ENCODE assay signal across 8 mouse cellular contexts in the genomic region with DNA sequence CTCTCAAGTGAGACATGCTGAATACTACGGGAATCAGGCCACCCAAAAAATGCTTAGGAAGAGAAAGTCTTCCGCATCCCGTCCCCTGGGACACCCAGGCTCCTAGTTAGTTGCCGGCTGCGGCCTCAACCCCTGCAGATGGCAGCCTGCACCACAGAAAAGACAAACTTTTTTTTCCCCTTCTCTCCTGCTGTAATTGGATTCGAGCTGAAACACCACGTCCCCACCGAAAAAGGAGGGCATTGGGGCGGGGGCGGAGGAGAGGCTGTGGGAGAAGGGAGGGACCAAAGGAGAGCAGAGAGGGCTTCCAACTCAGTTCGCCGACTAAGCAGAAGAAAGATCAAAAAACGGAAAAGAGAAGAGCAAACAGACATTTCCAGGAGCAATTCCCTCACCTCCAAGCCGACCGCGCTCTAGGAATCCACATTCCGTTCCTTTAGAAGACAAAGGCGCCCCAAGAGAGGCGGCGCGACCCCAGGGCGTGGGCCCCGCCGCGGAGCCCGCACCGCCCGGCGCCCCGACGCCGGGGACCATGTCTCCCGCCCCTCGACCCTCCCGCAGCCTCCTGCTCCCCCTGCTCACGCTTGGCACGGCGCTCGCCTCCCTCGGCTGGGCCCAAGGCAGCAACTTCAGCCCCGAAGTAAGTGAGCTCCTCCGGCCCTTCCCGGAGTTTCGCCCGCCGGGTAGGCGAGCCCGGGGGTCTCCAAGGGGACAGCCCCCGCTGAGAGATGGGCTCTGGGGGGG. TPM values are rescaled to one million over a fixed set of nuclear protein-coding genes. Genes with fewer than 3 reads are reported as not detected.
A peak's percentile ranks its signal among the peaks of the same experiment; 100 is the strongest.
DNase-seq lines count a peak whose midpoint lies in the region; ATAC-seq and TF ChIP-seq lines count a peak whose summit lies in the region.

TSS of gene Mmp14 (plus strand) at position 279 of the 744 bp plus-strand sequence.

- H3K27ac ChIP-seq in forebrain, embryonic 11.5 days (ENCODE audit: low read depth, low read length): peak within 1 kb of the TSS; percentile 77
- H3K27ac ChIP-seq in heart, postnatal 0 days (ENCODE audit: low read depth): peak within 1 kb of the TSS; percentile 94

- ATAC-seq in forebrain, embryonic 11.5 days (replicated peaks; ENCODE audit: low FRiP score): peak; percentile 51
- peak; percentile 45 for ATAC-seq in heart, postnatal 0 days (ENCODE audit: insufficient read depth, low read depth)

- H3K36me3 ChIP-seq in forebrain, embryonic 11.5 days (ENCODE audit: control insufficient read depth, insufficient read depth, low read length): no peaks in the 10 kb centered on the region
- H3K36me3 ChIP-seq in heart, postnatal 0 days (replicated peaks; ENCODE audit: control insufficient read depth, insufficient read depth, low read length): peaks cover 10% of the 10 kb centered on the region

- H3K27me3 ChIP-seq in forebrain, embryonic 11.5 days (ENCODE audit: control insufficient read depth, insufficient read depth, low read length): no peaks in the 10 kb centered on the region
- no peaks in the 10 kb centered on the region for H3K27me3 ChIP-seq in heart, postnatal 0 days (ENCODE audit: control insufficient read depth, insufficient read depth, low read length)

- H3K9ac ChIP-seq in forebrain, embryonic 11.5 days (ENCODE audit: low read length): peak within 1 kb of the TSS; percentile 75
- H3K9ac ChIP-seq in heart, postnatal 0 days (replicated peaks; ENCODE audit: low read depth, low read length): peak within 1 kb of the TSS; percentile 95

- WGBS in forebrain, embryonic 11.5 days: under 1% methylated on average over 49 of the region's 49 CpGs
- WGBS in heart, postnatal 0 days: under 1% methylated on average over 37 of the region's 49 CpGs

- DNase-seq in 3T3-L1 (ENCODE audit: low read depth, low spot score): peak; percentile 92
- peak; percentile 89 for DNase-seq in adipocyte (ENCODE audit: low spot score)
- peak; percentile 80 for DNase-seq in forebrain, embryonic 11.5 days (ENCODE audit: low spot score)
- peak; percentile 84 for DNase-seq in heart, postnatal 0 days (ENCODE audit: low spot score)
- DNase-seq in layer of hippocampus, postnatal 25 days (ENCODE audit: extremely low spot score in 1 of 2, low spot score in 1 of 2): peak in 1 of 2 experiments; percentile 36
- peak; percentile 77 for DNase-seq in lung, postnatal 14 days
- peak; percentile 41 to 58 for DNase-seq in right cerebral cortex, adult 2 months (ENCODE audit: low spot score in 2 of 2)
- DNase-seq in B cell, adult 2 months: no peak

- TF ChIP-seq EP300 in heart, postnatal 0 days (IDR thresholded peaks at IDR 0.05; ENCODE audit: low read depth): no peak

- peaks cover 24% of the 10 kb centered on the region for H3K4me1 ChIP-seq in forebrain, embryonic 11.5 days (replicated peaks; ENCODE audit: control insufficient read depth, insufficient read depth, low read length)
- H3K4me1 ChIP-seq in heart, postnatal 0 days (ENCODE audit: control insufficient read depth, insufficient read depth): peaks cover 33% of the 10 kb centered on the region

- peak within 1 kb of the TSS; percentile 49 for H3K4me3 ChIP-seq in forebrain, embryonic 11.5 days (ENCODE audit: low read depth, low read length)
- H3K4me3 ChIP-seq in heart, postnatal 0 days (ENCODE audit: low read depth, low read length): peak within 1 kb of the TSS; percentile 80

- no peaks in the 10 kb centered on the region for H3K9me3 ChIP-seq in forebrain, embryonic 11.5 days (ENCODE audit: control insufficient read depth, low read length)
- H3K9me3 ChIP-seq in heart, postnatal 0 days (replicated peaks; ENCODE audit: control insufficient read depth, low read length): no peaks in the 10 kb centered on the region

- no peak for TF ChIP-seq CTCF in heart, postnatal 0 days (IDR thresholded peaks at IDR 0.05; ENCODE audit: low read depth)

- H3K4me2 ChIP-seq in forebrain, embryonic 11.5 days (ENCODE audit: low read depth, low read length, severe bottlenecking): peak within 1 kb of the TSS; percentile 69
- peak within 1 kb of the TSS; percentile 81 for H3K4me2 ChIP-seq in heart, postnatal 0 days (ENCODE audit: low read depth, low read length)

RNA-seq across cellular contexts. Expression of gene Mmp14, which starts in this region (rescaled TPM):
- 70.7 and 71.6 TPM in 2 replicates for polyA plus RNA-seq in forebrain, embryonic 11.5 days (2014; fragmentation: Nextera tagmentation; extraction: Ambion mirVana)
- total RNA-seq in heart, postnatal 0 days (2014; rRNA removed; ENCODE audit: low replicate concordance): 59.9 and 73.2 TPM in 2 replicates
- polyA plus RNA-seq in heart, postnatal 0 days (2015; fragmentation: Nextera tagmentation; extraction: Ambion mirVana): 59.7 and 60.9 TPM in 2 replicates
- total RNA-seq in layer of hippocampus, postnatal 25 days (2021): 10 to 100 TPM; 15.8 to 21.2 TPM

Comparison
In these comparisons a context has a peak if more than half of its experiments do, and no peak if none do; other contexts are left out.
1. DNase-seq: peak in 3T3-L1 (single experiment), adipocyte (single experiment), forebrain, embryonic 11.5 days (single experiment), heart, postnatal 0 days (single experiment), lung, postnatal 14 days (single experiment) and right cerebral cortex, adult 2 months (2 of 2); none in B cell, adult 2 months (0 of 2).